Mouse (Mus musculus) ovary, postnatal 10 days (tissue): ENCODE measurements around the gene Tanc1.

ENCODE experiments used
- DNase-seq: peaks from one replicate; pipeline ENCODE4 v3.0.0; 2022; ENCODE audit warnings: low spot score

Gene Tanc1

DNA sequence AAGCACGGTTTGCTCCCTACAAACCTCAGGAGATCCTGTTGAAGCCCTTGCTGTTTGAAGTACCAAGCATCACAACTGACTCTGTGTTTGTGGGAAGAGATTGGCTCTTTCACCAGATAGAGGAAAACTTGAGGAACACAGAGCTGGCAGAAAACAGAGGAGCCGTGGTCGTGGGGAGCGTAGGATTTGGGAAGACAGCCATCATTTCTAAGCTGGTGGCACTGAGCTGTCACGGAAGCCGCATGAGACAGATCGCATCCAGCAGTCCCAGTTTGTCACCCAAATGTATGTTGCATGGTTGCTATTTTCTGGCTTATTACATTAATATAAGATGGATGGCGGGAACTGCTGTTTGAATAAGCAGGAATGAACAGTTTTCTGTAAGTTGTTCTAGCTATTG, 179.8 kb downstream of the Tanc1 start:
- no peak for DNase-seq

DNA sequence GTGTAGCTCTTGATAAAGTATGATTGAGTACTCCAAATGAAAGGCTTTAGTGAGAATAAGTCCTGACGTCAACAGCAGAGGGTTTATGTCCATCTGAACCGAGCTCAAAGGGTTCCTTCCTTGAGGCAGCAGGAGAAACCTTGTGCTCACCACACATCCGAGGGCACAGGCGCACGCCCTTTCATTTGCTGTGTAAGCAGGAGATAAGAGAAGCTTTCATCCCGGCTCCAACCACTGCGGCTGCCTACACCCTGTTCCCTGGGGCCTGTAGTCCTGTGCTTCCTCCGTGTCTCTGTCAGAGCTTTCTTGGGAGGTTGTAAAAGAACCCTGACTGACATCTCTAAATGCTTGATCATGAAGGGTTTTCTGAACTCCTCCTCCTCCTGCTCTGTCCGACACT, 181.5 kb downstream of the Tanc1 start:
- no peak for DNase-seq

DNA sequence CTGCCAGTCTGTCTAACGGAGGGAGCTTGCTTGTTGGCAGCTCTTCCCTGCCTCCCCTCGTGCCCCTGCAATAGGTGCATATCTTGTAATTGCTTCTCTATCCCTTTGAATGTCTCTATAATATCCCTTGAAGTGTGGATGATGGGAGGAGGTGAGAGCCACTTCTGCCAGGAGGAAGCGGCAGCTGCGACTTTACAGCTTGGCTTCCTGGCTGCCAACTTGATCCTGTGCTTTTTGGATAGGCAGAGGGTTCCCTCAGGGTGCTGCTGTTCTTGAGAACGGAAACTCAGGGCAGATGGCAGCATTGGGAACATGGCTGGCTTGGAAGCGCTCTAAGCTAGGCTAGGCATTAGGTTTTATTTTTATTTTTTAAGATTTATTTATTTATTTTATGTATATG, 183.0 kb downstream of the Tanc1 start:
- DNase-seq, result no peak

DNA sequence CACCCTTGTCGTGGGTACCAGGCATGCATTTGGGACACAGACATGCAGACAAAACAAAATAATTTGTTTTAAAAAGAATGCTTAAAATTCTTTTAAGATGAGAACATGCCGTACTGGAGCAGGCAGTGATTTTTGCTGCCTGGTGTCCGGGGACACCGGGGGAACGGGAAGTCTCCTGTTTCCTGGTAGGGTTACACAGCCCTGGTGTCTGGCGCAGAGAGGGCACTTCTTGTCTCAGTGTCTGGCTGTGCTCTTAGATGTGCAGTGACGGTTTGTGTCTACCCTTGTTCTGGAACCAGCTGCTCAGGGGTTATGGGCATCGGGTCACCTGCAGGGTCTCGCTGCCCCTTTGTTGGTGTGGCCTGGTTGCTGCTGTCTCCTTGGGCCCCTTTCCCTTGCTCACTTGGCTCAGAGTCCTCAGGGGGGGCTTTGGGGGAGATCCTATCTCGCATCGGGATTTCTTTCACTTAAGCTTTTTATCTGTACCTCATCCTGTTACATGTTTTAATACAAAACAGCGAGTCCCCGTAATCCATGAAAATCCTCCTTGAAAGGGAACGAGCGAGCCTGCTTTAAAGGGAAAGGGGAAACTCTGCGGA, 187.2 kb downstream of the Tanc1 start:
- no peak for DNase-seq

DNA sequence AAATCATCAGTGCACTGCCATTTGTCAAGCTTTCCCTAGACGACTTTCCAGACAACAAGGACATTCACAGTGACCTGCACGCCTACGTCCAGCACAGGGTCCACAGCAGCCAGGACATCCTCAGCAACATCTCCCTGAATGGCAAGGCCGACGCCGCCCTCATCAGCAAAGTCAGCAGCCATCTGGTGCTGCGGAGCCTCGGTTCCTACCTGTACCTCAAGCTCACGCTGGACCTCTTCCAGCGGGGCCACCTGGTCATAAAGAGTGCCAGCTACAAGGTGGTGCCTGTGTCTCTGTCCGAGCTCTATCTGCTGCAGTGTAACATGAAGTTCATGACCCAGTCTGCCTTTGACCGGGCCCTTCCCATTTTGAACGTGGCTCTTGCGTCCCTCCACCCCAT, 187.7 kb downstream of the Tanc1 start:
- no peak for DNase-seq

DNA sequence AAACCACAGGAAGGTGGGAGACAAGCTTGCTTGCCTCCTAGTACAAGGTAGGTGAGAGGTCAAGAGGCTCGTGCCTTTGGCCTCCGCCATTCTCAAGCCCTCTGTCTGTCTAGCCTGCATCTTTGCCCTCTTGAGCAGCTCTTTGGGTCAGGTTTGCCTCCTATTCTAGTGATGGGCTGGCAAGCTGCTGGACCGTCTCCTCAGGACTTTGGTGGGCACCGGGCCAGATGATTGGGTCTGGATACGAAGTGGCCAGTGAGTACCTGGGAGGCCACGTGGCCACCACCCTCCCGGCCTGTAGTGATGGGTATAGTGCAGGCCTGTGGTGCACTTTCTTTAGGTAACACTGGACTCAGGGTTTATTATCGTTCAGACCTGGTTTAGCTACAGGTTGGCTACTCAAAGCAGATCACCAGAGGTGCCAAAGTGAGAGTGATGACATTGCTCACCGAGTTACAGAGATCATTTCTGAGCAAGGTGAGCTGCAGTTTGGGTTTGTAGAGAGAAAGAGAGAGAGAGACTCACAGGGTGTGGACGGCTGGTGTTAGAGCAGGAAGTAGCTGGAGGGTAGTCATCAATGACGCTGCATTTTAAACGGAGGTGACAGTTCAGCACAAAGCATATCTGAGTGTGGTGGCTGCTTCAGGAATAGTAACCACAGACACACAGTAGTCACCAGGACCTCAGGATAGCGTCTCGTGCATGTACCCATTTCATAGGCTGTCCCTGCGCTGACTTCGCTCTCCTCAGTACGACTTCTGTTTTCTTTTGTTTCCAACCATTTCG, 188.8 kb downstream of the Tanc1 start:
- DNase-seq, result no peak

DNA sequence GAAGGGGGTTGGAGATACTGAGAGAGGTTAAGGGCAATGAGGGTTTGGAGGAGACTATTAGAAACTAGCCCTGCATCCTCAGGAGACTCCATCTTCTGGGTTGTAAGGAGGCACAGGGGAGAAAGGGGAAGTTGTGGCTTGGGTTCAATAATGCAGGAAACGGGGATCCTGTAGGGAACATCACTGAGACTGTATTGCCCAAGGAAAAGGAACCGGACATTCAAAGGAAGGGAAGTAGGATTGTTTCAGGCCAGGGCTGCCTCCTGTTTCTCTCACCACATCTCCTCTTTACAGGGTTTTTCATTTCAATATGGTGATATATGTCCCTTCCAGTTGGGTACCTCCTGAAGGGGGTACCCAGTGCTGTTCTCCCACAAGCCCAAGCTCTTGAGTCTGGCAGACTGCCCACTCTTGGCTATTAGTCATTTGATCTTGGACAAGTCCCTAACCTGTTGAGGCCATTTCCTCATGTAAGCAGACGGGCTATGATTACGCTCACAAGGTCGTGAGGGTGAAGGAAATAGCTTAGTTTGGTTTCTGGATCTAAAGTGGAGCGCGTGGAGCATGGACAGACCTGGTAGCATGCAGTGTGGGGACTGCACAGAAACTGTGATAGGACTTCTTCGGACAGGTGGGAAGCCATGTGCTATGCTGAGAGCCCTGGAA, 191.0 kb downstream of the Tanc1 start:
- DNase-seq, result no peak

DNA sequence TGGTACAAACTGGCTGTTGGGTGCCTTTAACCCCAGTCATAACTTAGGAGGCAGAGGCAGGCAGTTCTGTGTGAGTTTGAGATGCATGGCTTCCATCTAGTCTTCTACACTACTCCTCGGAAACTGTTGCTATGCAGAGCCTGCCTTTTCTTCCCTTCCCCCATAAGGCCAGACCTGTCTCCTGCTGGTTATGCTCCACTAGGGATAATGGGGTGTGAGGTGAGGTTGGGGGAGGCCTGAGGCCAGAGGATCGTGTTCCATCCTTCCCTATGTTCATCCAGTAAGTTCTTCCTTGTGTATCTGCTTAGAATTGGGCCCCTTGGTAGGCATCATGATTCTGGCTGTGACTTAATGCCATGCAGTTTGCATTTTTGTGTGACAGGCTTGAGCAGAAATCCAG, 193.8 kb downstream of the Tanc1 start:
- DNase-seq, result no peak

DNA sequence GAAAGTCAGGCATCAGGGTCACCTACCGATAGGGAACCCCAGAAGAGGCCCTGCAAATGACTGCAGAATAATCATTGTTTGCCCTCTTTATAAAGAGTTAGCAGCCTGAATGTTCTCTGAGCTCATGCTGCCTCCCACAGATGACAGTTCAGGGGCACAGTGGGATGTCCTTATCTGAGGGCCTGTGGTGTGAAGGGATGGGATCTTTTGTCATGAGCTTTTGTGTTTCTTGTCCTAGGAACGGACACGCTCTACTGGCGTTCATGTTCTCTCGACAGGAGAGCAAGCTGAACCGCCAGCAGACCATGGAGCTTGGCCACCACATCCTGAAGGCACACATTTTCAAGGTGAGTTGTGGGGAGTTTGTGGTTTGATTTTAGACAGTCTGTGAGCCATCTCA, 194.2 kb downstream of the Tanc1 start:
- no peak for DNase-seq

DNA sequence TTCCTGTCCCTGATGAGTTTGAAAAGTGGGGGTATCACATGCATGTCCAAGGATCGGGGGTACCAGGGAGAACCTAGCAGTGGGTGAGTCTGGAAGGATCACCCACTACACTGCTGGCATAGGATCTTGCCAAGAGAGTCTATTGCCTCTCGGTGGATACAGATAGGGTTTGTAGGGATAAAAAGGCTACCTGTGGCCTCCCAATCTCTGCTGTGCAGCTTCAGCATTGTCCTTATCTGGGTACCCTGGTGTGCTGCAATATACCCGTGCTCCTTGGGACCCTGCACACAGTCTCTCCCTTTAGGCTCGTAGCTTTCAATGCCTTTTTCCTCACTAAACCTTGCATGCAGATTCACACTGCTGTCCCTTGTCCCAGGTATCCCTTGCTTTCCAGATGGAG, 196.8 kb downstream of the Tanc1 start:
- no peak for DNase-seq

DNA sequence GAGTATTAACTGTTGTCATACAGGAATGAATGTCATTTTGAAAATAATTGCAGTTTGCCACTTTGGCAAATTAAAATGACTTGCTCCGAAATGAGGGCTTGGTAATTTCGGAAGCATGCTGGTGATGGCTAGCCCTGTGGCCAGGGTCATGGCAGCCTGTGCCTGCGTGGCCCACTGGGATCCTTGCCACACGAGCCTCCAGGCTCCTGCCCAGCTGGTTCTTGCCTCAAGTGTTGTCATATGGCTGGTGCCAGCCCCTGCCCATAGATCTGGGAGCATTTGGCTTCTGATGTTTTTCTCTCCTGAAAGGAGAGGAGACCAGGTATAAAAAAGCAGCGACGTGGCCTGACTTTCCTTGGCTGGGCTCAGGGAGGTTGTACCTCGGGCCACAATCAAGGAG, 198.2 kb downstream of the Tanc1 start:
- no peak for DNase-seq

DNA sequence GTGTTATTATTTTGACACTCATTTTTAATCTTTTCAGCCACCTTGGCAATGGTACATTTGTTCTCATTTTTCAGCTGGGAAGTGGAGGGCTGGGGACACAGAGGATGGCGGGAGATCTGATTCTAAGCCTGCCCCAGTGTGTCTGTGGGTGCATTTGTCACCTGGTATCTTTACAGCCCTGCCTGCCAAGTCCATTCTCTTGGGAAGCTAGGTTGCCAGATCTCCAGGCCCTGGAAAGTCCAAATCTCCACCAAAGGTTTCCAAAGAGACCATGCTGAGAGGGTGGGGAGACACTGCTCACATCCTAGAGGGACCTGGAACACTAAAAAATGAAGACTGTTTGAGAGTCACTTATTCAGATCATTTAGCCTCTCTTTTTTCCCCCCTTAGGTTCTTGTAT, 199.4 kb downstream of the Tanc1 start:
- no peak for DNase-seq

DNA sequence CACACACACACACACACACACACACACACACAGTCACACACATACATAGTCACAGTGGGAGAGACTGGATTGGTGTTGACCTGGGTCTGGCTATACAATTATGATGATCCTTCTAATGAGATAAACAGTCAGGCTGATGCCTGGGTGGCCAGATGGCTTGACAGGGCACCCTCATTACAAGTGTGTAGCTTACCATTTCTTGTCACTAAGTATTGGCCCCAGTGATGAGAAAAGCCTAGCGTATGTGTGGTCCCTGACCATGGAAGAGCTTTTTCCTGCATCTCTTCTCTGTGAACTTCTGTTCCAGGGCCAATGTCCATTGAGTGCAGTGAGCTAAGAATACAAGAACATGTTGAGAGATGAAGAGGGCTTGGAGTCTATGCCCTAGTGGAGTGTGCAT, 200.8 kb downstream of the Tanc1 start:
- DNase-seq, result no peak

DNA sequence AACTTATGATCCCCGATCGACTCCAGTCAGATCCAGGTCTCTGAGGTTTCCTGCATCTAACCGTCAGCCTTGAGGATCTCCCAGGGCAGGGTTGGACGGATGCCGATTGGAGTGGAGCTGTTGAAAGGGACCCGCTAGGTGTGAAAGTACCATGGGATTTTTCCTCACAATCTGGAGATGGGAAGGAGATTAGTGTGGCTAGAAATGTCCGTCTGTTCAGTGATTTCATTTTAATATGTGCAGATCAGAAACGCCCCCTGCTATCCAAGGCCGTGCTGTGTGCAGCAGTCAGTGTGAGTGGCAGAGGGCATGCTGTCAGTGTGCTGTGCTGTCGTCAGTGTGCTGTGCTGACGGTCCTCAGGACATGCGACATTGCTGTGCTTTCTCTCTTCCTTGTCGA, 201.6 kb downstream of the Tanc1 start:
- no peak for DNase-seq

DNA sequence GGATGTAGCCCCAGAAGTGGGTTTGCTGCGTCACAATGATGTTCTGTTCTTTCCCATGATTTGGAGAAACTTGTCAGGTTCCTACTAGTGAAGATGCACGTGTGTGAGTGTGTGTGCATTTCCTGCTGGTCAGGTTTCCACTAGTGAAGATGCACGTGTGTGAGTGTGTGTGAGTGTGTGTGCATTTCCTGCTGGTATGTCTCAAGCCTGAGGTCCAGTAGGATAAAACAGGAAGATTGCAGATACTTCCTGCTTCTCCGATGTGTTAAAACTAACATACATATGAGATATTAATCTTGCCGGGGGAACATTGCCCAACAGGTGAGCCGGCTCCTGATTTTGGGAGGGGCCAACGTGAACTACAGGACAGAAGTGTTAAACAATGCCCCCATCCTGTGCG, 203.2 kb downstream of the Tanc1 start:
- no peak for DNase-seq

DNA sequence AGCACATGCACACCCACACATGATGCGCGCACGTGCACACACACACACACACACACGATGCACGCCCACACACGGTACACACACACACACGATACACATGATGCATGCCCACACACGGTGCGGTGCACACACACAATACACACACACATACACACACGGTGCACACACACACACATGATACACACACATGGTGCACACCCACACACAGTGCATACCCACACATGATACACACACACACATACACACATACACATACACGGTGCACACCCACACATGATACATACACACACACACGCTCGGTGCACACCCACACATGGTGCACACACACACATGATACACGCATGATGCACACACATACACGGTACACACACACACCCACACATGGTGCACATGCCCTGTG, 206.8 kb downstream of the Tanc1 start:
- no peak for DNase-seq

DNA sequence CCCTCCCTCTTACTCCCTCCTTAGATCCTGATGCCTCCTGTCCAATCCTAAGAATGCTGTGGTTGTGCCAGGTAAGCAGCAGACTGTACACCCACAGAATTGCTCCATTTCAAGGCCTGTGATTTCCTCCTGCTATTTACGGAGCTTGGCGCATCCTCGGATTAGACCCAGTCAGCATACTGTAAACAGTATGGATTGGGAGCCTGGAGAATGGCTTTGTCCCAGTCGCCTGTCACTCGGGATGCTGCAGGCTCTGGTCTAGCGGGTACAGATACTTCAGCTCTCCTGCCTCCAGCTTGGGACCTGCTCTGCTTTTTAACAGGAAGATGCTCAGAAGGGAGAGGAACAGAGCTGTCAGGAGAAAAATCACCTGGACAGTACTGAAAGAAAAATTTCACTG, 207.6 kb downstream of the Tanc1 start:
- DNase-seq, result no peak

DNA sequence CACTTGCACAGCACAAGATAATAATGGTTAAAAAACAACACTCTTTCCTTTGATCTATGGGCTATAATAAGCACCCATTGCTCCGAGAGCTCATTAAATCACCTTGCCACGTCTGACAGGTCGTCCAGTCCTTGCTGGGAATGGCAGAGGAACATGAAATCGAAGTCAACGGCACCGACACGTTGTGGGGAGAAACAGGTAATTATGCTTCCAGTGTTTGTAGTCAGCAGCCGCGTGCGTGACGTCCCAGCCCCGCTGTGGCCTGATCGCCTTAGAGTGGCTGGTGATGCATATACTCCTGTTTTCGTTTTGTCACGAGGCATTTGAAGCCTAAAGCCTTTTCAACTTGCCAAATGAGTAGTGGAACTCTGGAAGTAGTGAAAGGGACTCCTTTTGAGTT, 208.2 kb downstream of the Tanc1 start:
- DNase-seq, result no peak

DNA sequence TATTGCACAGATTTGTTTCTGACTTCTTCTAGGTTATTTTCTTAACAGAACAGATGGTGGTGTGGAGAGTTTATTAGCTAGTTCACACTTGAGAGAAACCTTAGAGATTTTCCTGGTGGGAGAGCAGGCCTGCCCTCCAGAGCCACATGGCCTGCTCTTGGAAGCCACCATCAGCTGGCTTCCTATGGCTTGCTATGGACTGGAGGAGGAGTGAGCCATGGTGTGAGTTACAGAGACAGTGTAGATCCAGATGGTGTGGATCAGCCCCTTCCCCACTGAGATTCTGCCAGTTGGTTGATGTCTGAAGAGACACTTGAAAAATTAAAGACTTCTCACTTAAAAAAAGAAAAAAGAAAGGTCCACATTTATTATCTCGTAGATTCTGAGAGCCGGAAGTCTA, 209.2 kb downstream of the Tanc1 start:
- no peak for DNase-seq

DNA sequence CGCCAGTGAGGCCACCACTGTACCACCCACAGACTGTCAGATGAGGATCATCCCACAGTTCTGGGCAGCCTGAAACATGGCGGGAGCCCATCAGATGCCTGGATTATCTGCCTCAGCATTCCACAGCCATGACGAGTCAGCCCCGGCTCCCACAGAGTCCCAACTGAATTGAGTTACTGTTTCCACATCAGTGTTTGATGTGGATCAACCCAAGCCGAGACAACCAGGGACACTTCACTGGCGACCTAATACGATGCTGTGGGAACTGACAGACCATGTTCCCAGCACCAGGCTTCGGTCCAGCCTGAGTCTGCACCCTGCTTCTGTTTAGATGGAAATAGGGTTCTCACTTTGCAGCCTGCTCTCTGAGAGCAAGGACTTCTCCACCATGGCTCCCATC, 212.4 kb downstream of the Tanc1 start:
- no peak for DNase-seq

DNA sequence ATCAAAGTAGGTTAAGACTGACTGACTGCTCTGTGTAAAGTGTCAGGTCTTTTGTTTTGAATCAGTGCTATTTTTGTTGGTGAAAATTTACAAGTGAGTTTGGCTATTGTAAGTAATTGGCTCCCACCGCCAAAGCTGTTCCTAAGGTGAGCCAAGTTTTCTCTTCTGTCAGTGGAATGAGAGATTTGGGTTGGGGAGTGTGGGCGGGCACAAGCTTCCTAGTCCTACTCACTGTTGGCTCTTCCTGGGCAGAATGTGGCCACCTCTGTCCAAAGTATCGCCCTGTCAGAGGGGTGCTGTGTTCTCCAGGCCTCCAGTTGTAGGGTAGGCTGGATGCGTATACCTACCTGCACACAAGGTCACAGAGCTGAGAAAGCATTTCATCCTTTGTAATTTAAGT, 213.5 kb downstream of the Tanc1 start:
- no peak for DNase-seq

DNA sequence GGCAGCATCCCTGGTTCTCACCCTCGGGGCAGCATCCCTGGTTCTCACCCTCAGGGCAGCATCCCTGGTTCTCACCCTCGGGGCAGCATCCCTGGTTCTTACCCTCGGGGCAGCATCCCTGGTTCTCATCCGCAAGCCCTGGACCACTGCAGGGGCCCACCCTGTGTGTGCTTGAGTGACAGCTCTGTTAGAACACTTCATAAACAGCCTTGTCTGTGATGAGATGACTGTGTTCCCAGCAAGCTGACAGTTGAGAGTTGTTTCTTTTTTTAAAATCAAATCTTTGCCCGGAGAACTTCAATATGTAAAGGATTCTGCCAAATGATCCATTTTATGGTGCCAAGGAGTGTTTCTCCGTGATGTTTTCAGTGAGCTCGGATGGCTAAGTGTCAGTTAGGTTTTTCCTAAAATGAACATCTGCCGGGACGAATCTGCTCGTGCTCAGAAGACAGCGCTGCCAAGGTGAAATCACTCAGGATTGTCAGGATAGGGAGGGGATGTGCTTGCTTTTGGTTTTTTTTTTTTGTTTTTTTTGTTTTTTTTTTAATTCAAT, 216.3 kb downstream of the Tanc1 start:
- DNase-seq, result no peak

DNA sequence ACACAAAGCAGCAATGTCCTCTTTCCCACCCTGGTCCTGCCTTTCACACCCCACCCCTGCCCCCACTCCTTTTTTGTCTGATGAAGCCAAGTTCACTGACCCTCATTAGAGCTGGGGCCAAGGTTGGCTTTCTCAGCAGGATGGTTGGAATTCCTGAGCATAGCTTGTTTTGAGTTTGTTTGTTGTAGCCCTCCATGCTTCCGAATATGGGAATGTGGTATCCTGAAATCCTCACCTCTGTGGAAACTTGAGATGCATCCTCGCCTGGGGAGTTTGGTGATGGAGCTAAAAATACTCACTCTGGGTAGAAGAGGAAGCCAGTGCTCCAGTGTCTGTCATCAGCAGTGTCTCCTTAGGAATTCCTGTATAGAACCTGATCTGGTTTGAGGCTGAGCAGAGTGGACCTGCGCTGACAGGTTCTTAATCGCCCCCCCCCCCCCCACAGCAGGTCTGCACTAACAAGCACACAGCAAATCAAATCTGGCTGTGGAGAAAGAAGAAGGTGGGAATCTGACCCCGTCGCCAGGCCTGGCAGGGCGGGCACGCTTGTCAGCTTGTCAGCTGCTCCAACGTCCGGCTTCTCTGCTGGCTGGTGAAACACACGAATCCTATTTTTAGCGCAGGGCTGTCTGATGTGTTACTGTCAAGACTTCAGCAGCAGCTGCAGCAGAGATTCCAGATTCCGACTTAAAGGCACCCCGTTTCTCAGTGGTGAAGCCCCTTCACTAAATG, 217.1 kb downstream of the Tanc1 start:
- no peak for DNase-seq
